Mouse (Mus musculus): ENCODE data around the gene Rack1. TPM values are rescaled to one million over a fixed set of nuclear protein-coding genes. Genes with fewer than 3 reads are reported as not detected.

The Rack1 gene
- polyA plus RNA-seq, 1 experiment = 2,044 TPM

DNA sequence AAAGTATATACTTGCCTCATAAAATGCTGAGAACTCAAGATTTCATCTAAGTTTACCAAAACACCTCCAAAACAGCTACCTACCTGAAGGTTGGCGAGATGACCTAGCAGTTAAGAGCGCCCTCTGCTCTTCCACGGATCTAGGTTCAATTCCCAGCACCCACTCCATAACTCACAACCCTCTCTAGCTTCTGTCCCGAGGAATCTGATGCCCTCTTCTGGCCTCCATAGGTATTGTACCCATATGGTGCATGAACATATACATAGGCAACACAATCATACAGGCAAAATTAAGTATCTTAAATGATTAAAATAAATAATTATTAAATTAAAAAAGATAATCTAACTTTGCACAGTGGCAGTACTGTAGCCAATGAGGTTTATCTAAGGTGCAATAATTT, 17.9 kb upstream of the Rack1 start:
- TF ChIP-seq CTCF (IDR thresholded peaks at IDR 0.05; ENCODE audit: low read depth, low read length) = no peak
- TF ChIP-seq EP300 (IDR thresholded peaks at IDR 0.05; ENCODE audit: insufficient read depth, low read depth, low read length) = no peak
- TF ChIP-seq POLR2A (IDR thresholded peaks at IDR 0.05; ENCODE audit: insufficient read depth, low read length) = no peak
- H3K27me3 ChIP-seq (ENCODE audit: control insufficient read depth, insufficient read depth, low read length, poor library complexity, severe bottlenecking) = no peaks in the 10 kb centered on the region

GRCm38 (mm10) chr11:48787455-48788211, 12.5 kb upstream of the Rack1 start:
- H3K9me3 ChIP-seq (replicated peaks; ENCODE audit: control insufficient read depth, insufficient read depth, low read length, poor library complexity, severe bottlenecking) = no peaks in the 10 kb centered on the region
- H3K27me3 ChIP-seq (ENCODE audit: control insufficient read depth, insufficient read depth, low read length, poor library complexity, severe bottlenecking) = no peaks in the 10 kb centered on the region
- H3K4me1 ChIP-seq (ENCODE audit: control insufficient read depth, insufficient read depth, low read length) = no peaks in the 10 kb centered on the region
- H3K4me3 ChIP-seq (ENCODE audit: low read depth, low read length) = peak overlapping the region; percentile 61
- TF ChIP-seq POLR2A (IDR thresholded peaks at IDR 0.05; ENCODE audit: insufficient read depth, low read length) (no peak), CTCF (IDR thresholded peaks at IDR 0.05; ENCODE audit: low read depth, low read length) (no peak), EP300 (IDR thresholded peaks at IDR 0.05; ENCODE audit: insufficient read depth, low read depth, low read length) (no peak)
- H3K27ac ChIP-seq (ENCODE audit: insufficient read depth, low read length) = peak overlapping the region; percentile 19; the same call in 1 of the 2 replicates
- H3K36me3 ChIP-seq (ENCODE audit: control insufficient read depth, insufficient read depth, low read length, poor library complexity, severe bottlenecking) = no peaks in the 10 kb centered on the region
- peak overlapping the region; percentile 49; the same call in 1 of the 2 replicates for H3K9ac ChIP-seq (ENCODE audit: low read depth, poor library complexity, severe bottlenecking)

More for the DNA sequence above, 17.9 kb upstream of the Rack1 start:
- H3K27ac ChIP-seq (ENCODE audit: insufficient read depth, low read length) = no peak overlapping the region
- H3K4me3 ChIP-seq (ENCODE audit: low read depth, low read length) = no peak overlapping the region
- no peaks in the 10 kb centered on the region for H3K9me3 ChIP-seq (replicated peaks; ENCODE audit: control insufficient read depth, insufficient read depth, low read length, poor library complexity, severe bottlenecking)
- no peaks in the 10 kb centered on the region for H3K4me1 ChIP-seq (ENCODE audit: control insufficient read depth, insufficient read depth, low read length)
- no peak overlapping the region for H3K9ac ChIP-seq (ENCODE audit: low read depth, poor library complexity, severe bottlenecking)
- H3K36me3 ChIP-seq (ENCODE audit: control insufficient read depth, insufficient read depth, low read length, poor library complexity, severe bottlenecking) = no peaks in the 10 kb centered on the region

DNA sequence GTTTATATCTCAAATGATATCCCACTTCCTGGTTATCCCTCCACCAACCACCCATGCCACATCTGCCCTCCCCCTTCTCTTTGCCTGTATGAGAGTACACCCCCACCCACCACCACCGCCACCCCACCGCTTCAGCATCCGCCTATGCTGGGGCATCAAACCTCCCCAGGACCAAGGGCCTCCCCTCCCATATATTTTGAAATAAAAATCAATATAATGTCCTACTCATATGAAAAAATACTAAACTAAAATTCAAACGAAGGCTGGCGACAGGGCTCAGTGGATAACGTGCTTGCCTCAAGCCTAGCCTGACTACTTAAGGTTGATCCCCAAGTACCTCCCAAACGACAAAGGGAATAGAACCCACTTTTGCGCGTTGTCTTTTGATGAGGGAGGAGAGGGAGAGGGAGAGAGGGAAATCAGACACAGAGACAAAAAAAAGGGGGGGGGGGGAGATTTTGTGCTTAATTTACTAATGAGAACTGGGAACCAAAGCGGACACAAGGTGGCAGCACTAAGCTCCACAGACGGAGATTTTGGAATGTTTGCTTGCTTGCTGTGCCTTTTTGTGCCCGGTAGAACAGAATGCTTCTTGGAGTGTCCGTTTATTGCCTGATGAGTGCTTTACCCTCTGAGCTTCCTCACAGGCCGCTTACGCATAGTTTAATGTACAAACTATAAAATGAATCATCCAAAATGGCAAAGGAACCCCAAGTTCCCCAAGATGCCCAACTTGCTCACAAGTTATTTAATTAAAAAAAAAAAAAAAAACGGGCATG, 11.6 kb upstream of the Rack1 start:
- 0 out of 2 replicates have a peak overlapping the region, but pooled peaks have one; percentile 54 for H3K27ac ChIP-seq (ENCODE audit: insufficient read depth, low read length)
- H3K4me3 ChIP-seq (ENCODE audit: low read depth, low read length) = peak overlapping the region; percentile 73
- H3K4me1 ChIP-seq (ENCODE audit: control insufficient read depth, insufficient read depth, low read length) = no peaks in the 10 kb centered on the region
- no peaks in the 10 kb centered on the region for H3K9me3 ChIP-seq (replicated peaks; ENCODE audit: control insufficient read depth, insufficient read depth, low read length, poor library complexity, severe bottlenecking)
- H3K9ac ChIP-seq (ENCODE audit: low read depth, poor library complexity, severe bottlenecking) = peak overlapping the region; percentile 49
- H3K36me3 ChIP-seq (ENCODE audit: control insufficient read depth, insufficient read depth, low read length, poor library complexity, severe bottlenecking) = no peaks in the 10 kb centered on the region
- TF ChIP-seq POLR2A (IDR thresholded peaks at IDR 0.05; ENCODE audit: insufficient read depth, low read length) = no peak
- TF ChIP-seq CTCF (IDR thresholded peaks at IDR 0.05; ENCODE audit: low read depth, low read length) = peak; percentile 35
- no peak for TF ChIP-seq EP300 (IDR thresholded peaks at IDR 0.05; ENCODE audit: insufficient read depth, low read depth, low read length)
- H3K27me3 ChIP-seq (ENCODE audit: control insufficient read depth, insufficient read depth, low read length, poor library complexity, severe bottlenecking) = no peaks in the 10 kb centered on the region

GRCm38 (mm10) chr11:48789215-48789614, 10.9 kb upstream of the Rack1 start:
- H3K9me3 ChIP-seq (replicated peaks; ENCODE audit: control insufficient read depth, insufficient read depth, low read length, poor library complexity, severe bottlenecking) = no peaks in the 10 kb centered on the region
- H3K4me3 ChIP-seq (ENCODE audit: low read depth, low read length) = no peak overlapping the region
- no peak overlapping the region for H3K27ac ChIP-seq (ENCODE audit: insufficient read depth, low read length)
- H3K27me3 ChIP-seq (ENCODE audit: control insufficient read depth, insufficient read depth, low read length, poor library complexity, severe bottlenecking) = no peaks in the 10 kb centered on the region
- no peaks in the 10 kb centered on the region for H3K36me3 ChIP-seq (ENCODE audit: control insufficient read depth, insufficient read depth, low read length, poor library complexity, severe bottlenecking)
- H3K9ac ChIP-seq (ENCODE audit: low read depth, poor library complexity, severe bottlenecking) = no peak overlapping the region
- TF ChIP-seq CTCF (IDR thresholded peaks at IDR 0.05; ENCODE audit: low read depth, low read length) = no peak
- no peak for TF ChIP-seq POLR2A (IDR thresholded peaks at IDR 0.05; ENCODE audit: insufficient read depth, low read length)
- TF ChIP-seq EP300 (IDR thresholded peaks at IDR 0.05; ENCODE audit: insufficient read depth, low read depth, low read length) = no peak
- H3K4me1 ChIP-seq (ENCODE audit: control insufficient read depth, insufficient read depth, low read length) = no peaks in the 10 kb centered on the region

DNA sequence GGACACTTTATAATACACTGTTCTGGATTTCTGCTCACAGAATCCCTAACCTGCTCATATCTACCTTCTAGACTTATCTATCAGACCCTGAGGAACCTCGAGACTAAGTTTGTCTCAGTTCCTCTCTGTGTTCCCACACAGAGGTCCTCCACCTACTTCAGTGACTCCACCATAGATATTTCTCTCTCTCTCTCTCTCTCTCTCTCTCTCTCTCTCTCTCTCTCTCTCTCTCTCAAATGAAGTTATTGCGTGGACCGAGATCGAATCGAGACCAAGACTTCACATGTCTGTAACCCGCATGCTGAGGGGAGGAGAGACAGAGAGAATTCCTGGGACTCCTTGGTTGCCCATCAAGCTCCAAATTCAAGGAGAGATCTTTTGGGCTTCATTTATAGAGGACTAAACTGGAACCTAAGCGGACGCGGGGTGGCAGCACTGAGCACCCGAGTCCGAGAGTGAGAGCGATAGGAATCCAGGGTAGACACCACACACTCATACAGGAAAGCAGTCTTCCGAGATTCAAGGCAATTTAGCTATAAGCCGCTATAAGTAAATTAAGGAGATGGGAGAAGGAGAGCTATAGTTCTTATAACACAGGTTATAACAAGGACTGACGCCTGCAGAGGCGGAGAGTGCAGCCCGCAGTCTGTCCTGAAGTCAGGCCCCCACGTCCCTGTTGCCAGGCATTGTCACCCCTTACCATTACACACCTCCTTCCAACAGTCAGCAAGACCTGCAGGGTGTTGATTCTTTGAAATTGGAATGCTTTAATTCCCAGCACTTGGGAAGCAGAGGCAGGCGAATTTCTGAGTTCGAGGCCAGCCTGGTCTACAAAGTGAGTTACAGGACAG, 9.9 kb upstream of the Rack1 start:
- 0 out of 2 replicates have a peak overlapping the region, but pooled peaks have one; percentile 46 for H3K9ac ChIP-seq (ENCODE audit: low read depth, poor library complexity, severe bottlenecking)

More for the DNA sequence above, 9.9 kb upstream of the Rack1 start:
- Histone ChIP-seq H3K4me1 (ENCODE audit: control insufficient read depth, insufficient read depth, low read length) (no peaks in the 10 kb centered on the region), H3K27me3 (ENCODE audit: control insufficient read depth, insufficient read depth, low read length, poor library complexity, severe bottlenecking) (no peaks in the 10 kb centered on the region), H3K36me3 (ENCODE audit: control insufficient read depth, insufficient read depth, low read length, poor library complexity, severe bottlenecking) (no peaks in the 10 kb centered on the region), H3K9me3 (replicated peaks; ENCODE audit: control insufficient read depth, insufficient read depth, low read length, poor library complexity, severe bottlenecking) (no peaks in the 10 kb centered on the region), H3K4me3 (ENCODE audit: low read depth, low read length) (peak overlapping the region; percentile 47), H3K27ac (ENCODE audit: insufficient read depth, low read length) (no peak overlapping the region)
- TF ChIP-seq POLR2A (IDR thresholded peaks at IDR 0.05; ENCODE audit: insufficient read depth, low read length) = no peak
- TF ChIP-seq EP300 (IDR thresholded peaks at IDR 0.05; ENCODE audit: insufficient read depth, low read depth, low read length) = no peak
- peak; percentile 76 for TF ChIP-seq CTCF (IDR thresholded peaks at IDR 0.05; ENCODE audit: low read depth, low read length)

Measured in ES-Bruce4 (cell line).